Mouse (Mus musculus) liver, embryonic 14.5 days (tissue): Measurements from ENCODE around the gene Gm3854.

ENCODE experiments used
- CTCF ChIP-seq: IDR thresholded peaks from 2 replicates; pipeline ENCODE4 v1.5.1; 2016; ENCODE audit warnings: antibody characterized with exemption, low read depth, control low read depth
- EP300 ChIP-seq: IDR thresholded peaks from 2 replicates; pipeline ENCODE4 v1.6.1; 2016; ENCODE audit warnings: antibody characterized with exemption, low read depth

DNA sequence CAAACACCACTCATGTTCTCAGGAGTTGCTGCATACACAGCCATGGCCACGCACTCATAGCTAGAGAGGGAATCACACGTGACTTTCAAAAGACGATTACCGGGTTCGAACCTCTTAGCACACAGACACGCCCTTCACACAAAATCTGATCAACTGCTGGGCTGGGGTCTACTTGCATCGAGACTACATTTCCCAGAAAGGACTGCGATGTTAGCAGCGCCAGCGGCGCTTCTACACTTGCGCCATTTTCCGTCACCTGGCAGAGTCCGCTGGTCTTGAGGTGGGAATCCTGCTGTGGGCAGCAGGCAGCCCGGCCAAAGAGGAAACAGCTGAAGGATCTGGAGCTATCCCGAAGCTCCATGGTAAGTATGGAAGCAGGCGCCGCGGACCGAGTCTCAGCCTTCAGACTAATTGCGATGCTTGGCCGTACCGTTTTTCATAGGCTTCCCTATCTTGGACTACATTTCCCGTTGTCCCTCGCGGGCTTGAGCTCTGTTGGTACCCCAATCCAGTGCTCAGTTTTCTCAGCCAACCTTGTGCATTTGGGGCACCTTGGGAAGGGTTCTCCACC is at the start of gene Gm3854:
- no peak for TF ChIP-seq CTCF
- no peak for TF ChIP-seq EP300
